Mouse (Mus musculus) liver, embryonic 16.5 days (tissue): ENCODE results near the gene Frrs1l. TPM values are rescaled to one million over a fixed set of nuclear protein-coding genes. Genes with fewer than 3 reads are reported as not detected.

Source experiments
- ATAC-seq: fragments of 200-750 bp; cut with Nextera tagmentation; 2 replicates; pipeline ENCODE4 v1.8.0; 2017; ENCODE audit warnings: low read depth, mild to moderate bottlenecking, moderate number of reproducible peaks, moderate library complexity
- H3K27ac ChIP-seq: fragments of 300-500 bp; sonication (generic); 2 replicates; pipeline ENCODE4 v1.5.1; 2014; ENCODE audit warnings: mild to moderate bottlenecking, low read length
- H3K27me3 ChIP-seq: fragments of 300-500 bp; sonication (generic); 2 replicates; pipeline ENCODE4 v1.6.1; 2014; ENCODE audit warnings: low read depth, low read length, mixed read lengths; ENCODE audit not compliant: control insufficient read depth, insufficient read depth
- H3K36me3 ChIP-seq: fragments of 300-500 bp; sonication (generic); 2 replicates; pipeline ENCODE4 v1.6.1; 2014; ENCODE audit warnings: mild to moderate bottlenecking; ENCODE audit not compliant: control insufficient read depth, insufficient read depth
- H3K4me1 ChIP-seq: fragments of 300-500 bp; sonication (generic); 2 replicates; pipeline ENCODE4 v1.6.1; 2014; ENCODE audit warnings: low read depth, low read length, mixed read lengths; ENCODE audit not compliant: control insufficient read depth
- H3K4me2 ChIP-seq: fragments of 300-500 bp; sonication (generic); 2 replicates; pipeline ENCODE4 v1.6.1; 2014; ENCODE audit warnings: low read depth, low read length, mixed read lengths
- H3K4me3 ChIP-seq: fragments of 300-500 bp; sonication (generic); 2 replicates; pipeline ENCODE4 v1.5.1; 2014; ENCODE audit warnings: low read depth, mild to moderate bottlenecking, low read length
- H3K9ac ChIP-seq: fragments of 300-500 bp; sonication (generic); 2 replicates; pipeline ENCODE4 v1.6.1; 2014; ENCODE audit warnings: low read depth, low read length
- H3K9me3 ChIP-seq: fragments of 300-500 bp; sonication (generic); replicated peaks from 2 replicates; pipeline ENCODE4 v1.6.1; 2016; ENCODE audit warnings: low read length; ENCODE audit not compliant: control insufficient read depth
- WGBS: fragments of 180-500 bp; shearing (Covaris S2); extraction: QIAGEN DNeasy Blood & Tissue Kit; methylation state at CpG from one replicate; pipeline ENCODE4 v1.1.7; 2014; ENCODE audit not compliant: insufficient replicate concordance; 5-methylcytosine and 5-hydroxymethylcytosine counted together
- polyA plus RNA-seq: library from polyadenylated mRNA; unstranded; fragments of >200 nt; fragmentation: Nextera tagmentation; extraction: Ambion mirVana; gene quantifications from 2 replicates; pipeline ENCODE4 v1.2.1, GENCODE M21; 2015

Gene Frrs1l
- polyA plus RNA-seq, 1 experiment from 2014 or later, result 0.04 TPM

DNA sequence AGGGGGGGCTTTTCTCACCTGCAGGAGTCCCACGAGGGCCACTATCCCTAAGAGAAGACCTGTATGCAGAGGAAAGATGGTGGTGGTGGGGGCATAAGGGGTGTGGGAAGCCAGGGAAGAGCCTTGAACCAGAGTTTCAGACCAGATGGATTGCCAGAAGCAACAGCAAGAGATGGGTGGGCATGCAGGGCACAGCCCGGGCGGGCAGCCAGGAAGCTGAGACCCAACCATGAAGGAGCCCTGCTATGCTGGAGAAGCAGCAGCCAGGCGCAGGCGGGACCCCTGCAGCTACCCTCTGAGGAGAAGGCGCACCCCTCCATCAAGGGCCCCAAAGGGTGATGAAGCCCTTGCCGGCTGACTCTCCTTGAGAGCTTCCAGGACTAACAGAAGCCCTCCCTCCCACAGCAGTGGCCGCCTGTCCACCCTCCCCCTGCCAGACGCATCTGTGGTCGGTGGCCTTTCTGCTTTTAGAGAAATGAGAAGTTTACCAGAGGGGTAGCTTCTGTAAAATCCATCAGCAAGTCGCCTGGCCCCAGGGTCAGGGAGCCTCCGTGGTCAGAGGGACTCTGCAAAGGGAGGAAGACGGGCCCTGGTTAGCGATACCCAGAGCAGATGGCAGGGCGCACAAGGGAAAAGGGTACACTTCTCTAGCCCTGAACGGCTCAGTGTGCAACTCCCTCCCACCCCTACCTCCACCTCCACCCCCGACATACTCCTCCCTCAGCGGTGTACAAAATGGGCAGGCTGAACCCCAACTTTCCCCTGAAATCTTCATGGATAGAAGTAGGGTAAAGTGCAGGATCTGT lies 26.4 kb upstream of the Frrs1l start:
- 30% methylated on average over 18 of the region's 18 CpGs for WGBS
- Histone ChIP-seq H3K4me3 (no peak overlapping the region), H3K9me3 (no peaks in the 10 kb centered on the region), H3K4me1 (no peaks in the 10 kb centered on the region), H3K4me2 (no peak overlapping the region), H3K36me3 (no peaks in the 10 kb centered on the region), H3K27me3 (no peaks in the 10 kb centered on the region), H3K27ac (no peak overlapping the region), H3K9ac (no peak overlapping the region)
- no peak for ATAC-seq

DNA sequence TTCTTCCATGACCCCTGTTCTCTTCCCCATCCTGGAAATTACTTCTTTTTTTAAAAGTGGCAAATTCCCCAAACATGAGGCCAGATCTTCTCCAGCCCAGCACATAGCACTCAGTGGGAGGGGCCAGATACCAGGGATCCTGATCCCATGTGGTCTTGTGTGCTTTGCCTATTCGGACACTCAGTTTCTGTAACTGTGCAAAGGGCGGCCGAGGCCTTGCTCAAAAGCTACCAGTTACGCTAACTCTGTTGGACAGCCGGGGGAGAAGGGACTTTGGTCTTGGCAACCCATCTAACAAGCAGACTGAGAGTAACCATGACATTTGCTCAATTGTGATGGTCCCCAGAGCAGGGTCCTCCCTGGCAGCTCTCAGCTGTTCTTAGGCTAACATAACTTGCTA lies 24.8 kb upstream of the Frrs1l start:
- 59% methylated on average over 5 of the region's 5 CpGs for WGBS

GRCm38 (mm10) chr4:57011454-57012046 lies 21.4 kb upstream of the Frrs1l start:
- WGBS, result 31% methylated on average over 8 of the region's 8 CpGs
- Histone ChIP-seq H3K4me1 (no peaks in the 10 kb centered on the region), H3K9ac (no peak overlapping the region), H3K27ac (no peak overlapping the region), H3K36me3 (no peaks in the 10 kb centered on the region), H3K27me3 (no peaks in the 10 kb centered on the region), H3K9me3 (no peaks in the 10 kb centered on the region), H3K4me2 (no peak overlapping the region), H3K4me3 (no peak overlapping the region)
- no peak for ATAC-seq

More for the DNA sequence above, 24.8 kb upstream of the Frrs1l start:
- Histone ChIP-seq H3K27ac (no peak overlapping the region), H3K4me1 (no peaks in the 10 kb centered on the region), H3K4me3 (no peak overlapping the region), H3K9ac (no peak overlapping the region), H3K4me2 (no peak overlapping the region), H3K27me3 (no peaks in the 10 kb centered on the region), H3K9me3 (no peaks in the 10 kb centered on the region), H3K36me3 (no peaks in the 10 kb centered on the region)
- peak; percentile 70 for ATAC-seq

DNA sequence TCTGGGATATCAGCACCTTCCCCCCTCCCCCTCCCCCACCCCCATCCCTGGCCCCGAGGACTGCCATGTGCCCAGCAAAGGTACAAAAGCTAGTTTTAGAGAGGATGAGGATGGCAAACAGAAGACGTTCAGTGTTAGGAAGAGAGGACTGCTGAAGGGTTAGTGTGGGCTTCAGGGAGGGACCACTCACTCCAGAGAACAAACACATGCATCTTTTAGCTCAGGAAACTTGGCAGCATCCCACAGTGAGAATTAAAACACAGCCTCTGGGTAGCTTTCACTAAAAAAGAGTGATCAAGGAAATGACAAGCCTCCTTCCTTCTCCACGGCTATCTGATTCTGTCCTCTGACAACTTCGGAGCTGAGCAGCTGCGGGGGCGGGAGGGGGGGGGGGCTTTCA lies 20.7 kb upstream of the Frrs1l start:
- no peak for ATAC-seq
- Histone ChIP-seq H3K4me1 (no peaks in the 10 kb centered on the region), H3K36me3 (no peaks in the 10 kb centered on the region), H3K4me2 (no peak overlapping the region), H3K27me3 (no peaks in the 10 kb centered on the region), H3K9me3 (no peaks in the 10 kb centered on the region), H3K4me3 (no peak overlapping the region), H3K9ac (no peak overlapping the region), H3K27ac (no peak overlapping the region)
- WGBS, result 10% methylated on average over 6 of the region's 6 CpGs

- Histone ChIP-seq H3K9me3 (no peaks in the 10 kb centered on the region), H3K4me2 (no peak overlapping the region), H3K27ac (no peak overlapping the region), H3K9ac (no peak overlapping the region), H3K36me3 (no peaks in the 10 kb centered on the region), H3K27me3 (no peaks in the 10 kb centered on the region), H3K4me3 (no peak overlapping the region), H3K4me1 (no peaks in the 10 kb centered on the region)
- 37% methylated on average over 5 of the region's 5 CpGs for WGBS
- no peak for ATAC-seq
These were observed 20.2 kb upstream of the Frrs1l start for GRCm38 (mm10) chr4:57010425-57010824.

DNA sequence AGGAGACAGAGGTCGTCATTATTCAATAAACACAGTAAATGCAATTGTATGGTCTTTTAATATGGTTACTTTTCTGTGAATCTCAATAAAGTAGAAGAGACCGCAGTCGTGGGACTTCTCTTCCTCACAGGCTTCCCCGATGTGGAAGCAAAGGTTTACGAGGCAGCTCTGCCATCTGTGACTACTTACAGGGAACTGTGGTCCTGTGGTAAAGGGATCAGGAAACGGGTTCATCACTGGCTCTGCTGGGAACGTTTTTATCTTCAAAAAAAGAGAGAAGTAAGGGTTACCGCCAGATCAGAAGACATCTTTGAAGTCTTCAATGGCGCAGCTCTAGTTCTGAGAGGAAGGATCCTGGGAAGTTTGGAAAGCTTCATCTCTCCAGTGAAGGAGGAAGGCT lies 17.5 kb upstream of the Frrs1l start:
- WGBS, result 17% methylated on average over 9 of the region's 9 CpGs
- H3K27ac ChIP-seq, result no peak overlapping the region

GRCm38 (mm10) chr4:57005011-57005410 lies 14.8 kb upstream of the Frrs1l start:
- 63% methylated on average over 8 of the region's 8 CpGs for WGBS

More for the DNA sequence above, 17.5 kb upstream of the Frrs1l start:
- no peak for ATAC-seq
- H3K4me1 ChIP-seq, result no peaks in the 10 kb centered on the region
- no peaks in the 10 kb centered on the region for H3K27me3 ChIP-seq
- H3K9ac ChIP-seq, result no peak overlapping the region
- no peaks in the 10 kb centered on the region for H3K36me3 ChIP-seq
- no peaks in the 10 kb centered on the region for H3K9me3 ChIP-seq
- H3K4me2 ChIP-seq, result no peak overlapping the region
- H3K4me3 ChIP-seq, result no peak overlapping the region

GRCm38 (mm10) chr4:57003886-57004285 lies 13.7 kb upstream of the Frrs1l start:
- Histone ChIP-seq H3K27ac (no peak overlapping the region), H3K36me3 (no peaks in the 10 kb centered on the region), H3K4me2 (no peak overlapping the region), H3K27me3 (no peaks in the 10 kb centered on the region), H3K9ac (no peak overlapping the region), H3K4me3 (no peak overlapping the region), H3K9me3 (no peaks in the 10 kb centered on the region), H3K4me1 (no peaks in the 10 kb centered on the region)
- ATAC-seq, result no peak
- 68% methylated on average over 8 of the region's 8 CpGs for WGBS

More at GRCm38 (mm10) chr4:57005011-57005410, 14.8 kb upstream of the Frrs1l start:
- Histone ChIP-seq H3K9ac (no peak overlapping the region), H3K9me3 (no peaks in the 10 kb centered on the region), H3K4me2 (no peak overlapping the region), H3K27ac (no peak overlapping the region), H3K4me3 (no peak overlapping the region), H3K36me3 (no peaks in the 10 kb centered on the region), H3K27me3 (no peaks in the 10 kb centered on the region), H3K4me1 (no peaks in the 10 kb centered on the region)
- no peak for ATAC-seq

DNA sequence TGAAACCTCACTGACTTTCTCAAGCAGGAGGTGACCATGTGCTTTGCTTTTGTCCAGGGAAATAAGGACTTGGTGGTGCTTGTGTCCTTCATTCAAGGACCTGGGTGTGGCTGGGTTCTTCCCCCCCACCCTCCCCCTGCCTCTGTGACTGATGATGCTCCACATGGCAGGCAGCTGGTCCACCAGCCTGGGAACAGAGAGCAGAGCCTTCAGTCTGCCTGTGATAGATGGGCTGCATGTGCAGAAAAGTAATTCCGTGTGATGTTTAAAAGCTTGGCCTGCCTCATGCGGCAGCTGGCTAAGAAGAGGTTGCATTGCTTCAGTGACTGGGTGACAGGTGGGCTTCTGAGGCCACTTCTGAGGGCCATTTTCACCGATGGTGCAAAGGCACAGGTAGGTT lies 12.6 kb upstream of the Frrs1l start:
- Histone ChIP-seq H3K9me3 (no peaks in the 10 kb centered on the region), H3K4me3 (no peak overlapping the region), H3K36me3 (no peaks in the 10 kb centered on the region), H3K27me3 (no peaks in the 10 kb centered on the region), H3K4me1 (no peaks in the 10 kb centered on the region), H3K4me2 (no peak overlapping the region), H3K9ac (no peak overlapping the region), H3K27ac (no peak overlapping the region)
- 53% methylated on average over 3 of the region's 3 CpGs for WGBS
- no peak for ATAC-seq
